Mouse (Mus musculus): ENCODE results near the gene Nkpd1.
A peak's percentile ranks its signal among the peaks of the same experiment; 100 is the strongest.

DNA sequence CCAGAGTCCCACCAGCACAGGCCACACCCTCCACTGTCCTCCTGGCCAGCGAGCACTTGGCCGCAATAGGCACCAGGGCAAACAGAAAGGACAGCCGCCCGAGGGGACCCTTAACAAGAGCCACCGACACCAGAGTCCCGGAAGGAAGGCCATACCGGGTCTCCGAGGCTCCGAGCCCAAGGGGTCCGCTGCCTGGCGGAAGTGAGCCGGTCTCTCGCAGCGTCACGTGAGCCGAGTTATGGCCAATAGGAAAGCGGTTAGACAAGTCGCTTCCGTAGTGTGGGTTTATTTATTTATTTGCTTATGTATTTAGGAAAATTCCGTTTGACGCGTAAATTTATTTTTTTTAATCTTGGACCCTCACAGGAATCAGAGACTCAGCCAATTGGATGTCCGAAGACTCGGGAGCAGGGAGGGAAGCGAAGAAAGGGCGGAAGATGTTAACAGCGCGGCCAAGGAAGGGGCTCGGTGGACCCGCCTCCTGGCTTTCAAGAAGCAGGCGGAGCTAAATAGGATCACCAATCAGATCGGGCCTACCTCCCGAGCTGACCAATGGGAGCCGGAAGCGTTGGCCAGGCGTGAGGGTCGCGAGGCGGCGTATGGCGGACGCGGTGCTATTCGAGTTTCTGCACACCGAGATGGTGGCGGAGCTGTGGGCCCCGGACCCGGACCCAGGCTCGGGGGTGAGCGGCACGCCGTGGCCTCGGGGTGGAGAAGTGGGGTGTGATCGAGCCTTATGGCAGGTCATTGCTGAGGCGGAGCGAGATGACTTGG, 9.3 kb upstream of the Nkpd1 start, which contains the start of the genes Bloc1s3 and Trappc6a:
- no peak for TF ChIP-seq EP300 (IDR thresholded peaks at IDR 0.05; ENCODE audit: low read length)
- TF ChIP-seq USF1 (IDR thresholded peaks at IDR 0.05; ENCODE audit: low read depth, low read length) = peak; percentile 97
- TF ChIP-seq CTCF (conservative IDR thresholded peaks at IDR 0.05 in 1 of 2, IDR thresholded peaks at IDR 0.05 in 1 of 2; ENCODE audit: low read depth in 2 of 2, low read length in 2 of 2) = no peak
- peak; percentile 81 for TF ChIP-seq POLR2A (IDR thresholded peaks at IDR 0.05; ENCODE audit: low read depth, low read length)
- peak; percentile 48; the same call in 1 of the 2 replicates for TF ChIP-seq ZMIZ1 (IDR thresholded peaks at IDR 0.05; ENCODE audit: low read depth, low read length)
- TF ChIP-seq CHD2 (IDR thresholded peaks at IDR 0.05; ENCODE audit: low read length) = peak; percentile 86
- peak; percentile 91 for TF ChIP-seq TBP (conservative IDR thresholded peaks at IDR 0.05; ENCODE audit: low read depth, low read length)
- peak; percentile 87 for TF ChIP-seq HCFC1 (IDR thresholded peaks at IDR 0.05; ENCODE audit: low read depth, low read length)
- no peak for TF ChIP-seq ETS1 (conservative IDR thresholded peaks at IDR 0.05; ENCODE audit: low read depth, low read length)
- TF ChIP-seq E2F4 (IDR thresholded peaks at IDR 0.05; ENCODE audit: insufficient replicate concordance, low read depth, low read length) = no peak

Data from CH12.LX (cell line).